Mouse (Mus musculus) embryonic facial prominence, embryonic 15.5 days (tissue): ENCODE results near the gene Dclre1c. TPM values are rescaled to one million over a fixed set of nuclear protein-coding genes. Genes with fewer than 3 reads are reported as not detected.
"Not testable (repeated sequence)": the region's sequence is repeated elsewhere in the genome, so short reads cannot be mapped to it uniquely, and the experiment has no call there.

Source experiments
- ATAC-seq: fragments of 200-750 bp; cut with Nextera tagmentation; 2 replicates; pipeline ENCODE4 v1.8.0; 2017; ENCODE audit warnings: low read depth, moderate TSS enrichment; ENCODE audit not compliant: insufficient number of reproducible peaks, low FRiP score, low TSS enrichment
- H3K27ac ChIP-seq: fragments of 300-500 bp; sonication (generic); replicated peaks from 2 replicates; pipeline ENCODE4 v1.5.1; 2015; ENCODE audit warnings: mild to moderate bottlenecking, inconsistent platforms
- H3K27me3 ChIP-seq: fragments of 300-500 bp; sonication (generic); 2 replicates; pipeline ENCODE4 v1.6.1; 2015; ENCODE audit warnings: inconsistent platforms
- H3K36me3 ChIP-seq: fragments of 300-500 bp; sonication (generic); 2 replicates; pipeline ENCODE4 v1.6.1; 2015; ENCODE audit warnings: mild to moderate bottlenecking, inconsistent platforms
- H3K4me1 ChIP-seq: fragments of 300-500 bp; sonication (generic); 2 replicates; pipeline ENCODE4 v1.6.1; 2015; ENCODE audit warnings: inconsistent platforms
- H3K4me2 ChIP-seq: fragments of 300-500 bp; sonication (generic); replicated peaks from 2 replicates; pipeline ENCODE4 v1.6.1; 2015; ENCODE audit warnings: mild to moderate bottlenecking, inconsistent platforms
- H3K4me3 ChIP-seq: fragments of 300-500 bp; sonication (generic); replicated peaks from 2 replicates; pipeline ENCODE4 v1.5.1; 2015; ENCODE audit warnings: mild to moderate bottlenecking, inconsistent platforms
- H3K9ac ChIP-seq: fragments of 300-500 bp; sonication (generic); 2 replicates; pipeline ENCODE4 v1.6.1; 2015; ENCODE audit warnings: inconsistent platforms
- H3K9me3 ChIP-seq: fragments of 300-500 bp; sonication (generic); replicated peaks from 2 replicates; pipeline ENCODE4 v1.6.1; 2016; ENCODE audit warnings: inconsistent platforms
- WGBS: fragments of 180-500 bp; shearing (Covaris S2); methylation state at CpG from one replicate; pipeline ENCODE4 v1.1.7; 2015; 5-methylcytosine and 5-hydroxymethylcytosine counted together
- polyA plus RNA-seq: library from polyadenylated mRNA; unstranded; fragments of >200 nt; fragmentation: Nextera tagmentation; extraction: Ambion mirVana; gene quantifications from 2 replicates; pipeline ENCODE4 v1.2.1, GENCODE M21; 2015

Gene Dclre1c
- 7.7 and 9.4 TPM in 2 replicates for polyA plus RNA-seq

DNA sequence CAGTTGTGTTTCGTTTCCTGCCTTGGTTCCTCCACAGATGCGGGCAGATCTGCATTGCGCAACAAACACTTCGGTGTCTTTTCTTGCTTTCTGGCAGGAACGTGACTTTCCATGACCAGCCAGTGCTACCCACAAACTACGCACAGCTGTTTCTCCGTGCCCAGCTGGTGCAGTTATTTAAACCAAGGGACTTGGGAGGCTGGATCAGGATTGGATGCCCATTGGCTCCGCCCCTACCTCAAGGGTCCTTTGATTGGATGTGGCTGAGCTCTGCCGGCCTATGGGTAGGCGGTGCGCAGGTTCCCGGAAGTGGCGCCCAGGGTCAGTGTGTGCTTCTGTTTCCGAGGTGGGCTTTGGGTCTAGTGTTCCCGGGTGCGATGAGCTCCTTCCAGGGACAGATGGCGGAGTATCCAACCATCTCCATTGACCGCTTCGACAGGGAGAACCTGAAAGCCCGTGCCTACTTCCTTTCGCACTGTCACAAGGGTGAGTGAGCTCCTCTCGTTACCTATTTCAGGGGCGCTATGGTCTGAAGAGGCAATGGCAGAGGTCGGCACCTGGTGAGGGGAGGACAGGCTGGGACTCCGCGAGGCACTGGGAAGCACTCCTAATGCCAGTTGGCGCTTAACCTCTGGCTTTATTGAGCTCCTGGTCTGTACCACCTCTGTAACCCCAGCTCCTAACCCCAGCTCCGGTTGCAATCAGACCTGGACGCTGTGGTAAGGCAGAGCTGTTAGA is at the start of gene Dclre1c:
TSS of gene Dclre1c (plus strand) at position 291 of the 738 bp plus-strand sequence.
- Histone ChIP-seq H3K9ac (peak within 1 kb of the TSS; percentile 44), H3K36me3 (no peaks in the 10 kb centered on the region; the same call in 1 of the 2 replicates), H3K9me3 (no peaks in the 10 kb centered on the region), H3K4me1 (peaks cover 13% of the 10 kb centered on the region; the same call in 1 of the 2 replicates), H3K27me3 (no peaks in the 10 kb centered on the region), H3K27ac (no peak within 1 kb of the TSS), H3K4me2 (peak within 1 kb of the TSS; percentile 97), H3K4me3 (peak within 1 kb of the TSS; percentile 67)
- ATAC-seq, result peak; percentile 93
- 1% methylated on average over 29 of the region's 29 CpGs for WGBS

DNA sequence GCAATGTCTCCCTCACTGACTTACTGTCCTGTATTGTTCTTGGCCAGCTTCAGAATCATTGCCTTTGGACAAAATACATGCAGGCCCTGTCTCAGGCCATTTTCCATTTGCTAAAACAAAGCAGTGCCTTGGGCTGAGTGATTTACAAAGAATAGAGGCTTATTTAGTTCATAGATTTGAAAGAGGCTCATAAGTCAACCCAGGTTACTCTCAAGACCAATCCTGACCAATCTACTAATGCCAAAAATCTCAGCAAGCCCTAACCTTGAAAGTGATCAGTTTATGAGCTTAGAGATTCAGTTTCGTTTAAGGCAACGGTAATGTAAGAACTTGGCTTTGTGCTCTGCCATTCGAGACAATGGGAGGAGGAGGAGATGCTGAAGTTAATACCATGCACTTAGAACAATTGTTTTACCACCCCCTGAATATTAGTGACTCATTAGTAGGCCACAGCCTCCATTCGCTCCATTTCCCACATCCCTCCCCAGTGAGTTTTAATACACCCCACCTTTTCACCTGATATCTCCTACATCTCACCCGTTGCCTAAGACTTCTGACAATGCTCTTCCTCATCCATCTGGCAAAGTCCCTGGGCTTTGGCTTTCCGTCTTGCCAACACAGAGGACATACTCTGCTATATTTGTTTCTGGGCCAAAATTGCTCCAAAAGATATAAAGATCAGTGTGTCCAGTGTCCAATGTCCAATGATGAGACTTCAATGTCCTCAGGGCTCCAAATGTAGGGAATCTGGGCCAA is 36.6 kb upstream of the Dclre1c start:
- no peak overlapping the region for H3K9ac ChIP-seq
- 71% methylated on average over 6 of the region's 6 CpGs for WGBS
- no peaks in the 10 kb centered on the region for H3K4me1 ChIP-seq
- no peak for ATAC-seq
- H3K27me3 ChIP-seq, result no peaks in the 10 kb centered on the region
- no peak overlapping the region for H3K27ac ChIP-seq
- no peak overlapping the region for H3K4me2 ChIP-seq
- no peak overlapping the region for H3K4me3 ChIP-seq
- H3K36me3 ChIP-seq, result no peaks in the 10 kb centered on the region
- no peaks in the 10 kb centered on the region for H3K9me3 ChIP-seq

DNA sequence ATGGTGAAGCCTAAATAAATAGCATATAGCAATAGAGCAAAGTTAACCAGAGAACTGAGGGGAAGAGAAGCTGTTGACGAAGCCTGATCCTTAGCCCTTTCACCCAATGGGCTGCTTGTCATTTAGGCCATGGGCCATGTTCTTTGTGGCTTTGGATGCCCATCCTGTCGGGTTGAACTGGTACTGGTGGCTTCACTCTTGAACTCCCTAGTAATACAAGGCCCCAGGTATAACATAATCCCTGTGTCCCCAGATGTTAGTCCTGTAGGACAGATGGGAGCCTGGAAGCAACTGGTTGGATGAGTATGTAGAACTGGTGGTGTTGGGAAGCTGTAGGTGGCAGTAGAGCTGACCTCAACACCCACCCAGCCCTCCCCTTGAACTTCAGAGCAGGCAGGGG is 32.0 kb upstream of the Dclre1c start:
- Histone ChIP-seq H3K9ac (no peak overlapping the region), H3K9me3 (no peaks in the 10 kb centered on the region), H3K4me3 (no peak overlapping the region), H3K27ac (no peak overlapping the region), H3K4me2 (no peak overlapping the region), H3K27me3 (no peaks in the 10 kb centered on the region), H3K4me1 (no peaks in the 10 kb centered on the region), H3K36me3 (no peaks in the 10 kb centered on the region)
- 76% methylated on average over 2 of the region's 2 CpGs for WGBS
- no peak for ATAC-seq

DNA sequence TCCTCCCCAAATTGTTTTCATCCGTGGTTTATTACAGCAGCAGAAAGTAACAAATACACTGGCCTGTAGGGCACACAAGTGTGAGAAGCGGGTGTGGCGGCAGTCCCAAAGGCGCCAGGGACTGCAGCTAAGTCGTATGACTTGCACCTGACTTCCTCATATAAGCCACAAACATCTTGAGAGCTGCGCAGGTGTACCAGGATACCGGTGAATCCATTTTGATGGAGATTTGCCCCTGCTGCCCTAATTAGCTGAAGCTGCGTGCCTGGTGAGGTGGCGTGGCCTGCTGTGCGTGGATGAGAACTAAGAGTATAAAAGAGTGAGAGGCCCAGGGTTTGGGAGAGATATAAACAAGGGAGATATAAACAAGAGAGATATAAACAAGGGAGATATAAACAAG is 26.8 kb upstream of the Dclre1c start, which contains the start of gene Olah:
TSS of gene Olah (minus strand) at position 101 of the 400 bp plus-strand sequence.
- not testable (repeated sequence) for H3K9ac ChIP-seq, H3K27me3 ChIP-seq, ATAC-seq, H3K27ac ChIP-seq, H3K9me3 ChIP-seq, H3K4me2 ChIP-seq, H3K36me3 ChIP-seq, H3K4me1 ChIP-seq, H3K4me3 ChIP-seq
- WGBS, result 64% methylated on average over 10 of the region's 10 CpGs

DNA sequence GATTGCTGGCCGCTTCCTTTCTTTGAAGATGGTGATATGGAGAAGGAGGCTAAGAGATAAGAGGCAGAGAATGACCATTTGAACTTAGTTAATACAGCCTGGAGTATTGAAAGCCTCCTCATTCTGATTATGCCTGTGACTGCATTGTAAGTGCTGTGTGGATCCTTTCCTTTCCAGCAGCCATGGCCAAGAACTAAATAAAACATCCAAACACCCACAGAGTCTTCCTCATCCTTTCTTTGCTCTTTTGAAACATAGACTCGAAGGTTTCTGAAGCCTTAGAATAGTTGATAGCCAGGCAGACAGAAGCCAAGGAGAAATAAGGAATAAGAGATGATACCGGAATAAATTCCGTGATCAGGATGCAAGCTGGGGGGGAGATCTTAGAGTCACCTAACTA is 17.9 kb upstream of the Dclre1c start:
- no peak for ATAC-seq
- no peak overlapping the region for H3K4me2 ChIP-seq
- H3K27ac ChIP-seq, result no peak overlapping the region
- no peak overlapping the region for H3K4me3 ChIP-seq
- H3K9ac ChIP-seq, result no peak overlapping the region
- no peaks in the 10 kb centered on the region for H3K4me1 ChIP-seq
- H3K36me3 ChIP-seq, result no peaks in the 10 kb centered on the region
- 86% methylated on average over 4 of the region's 4 CpGs for WGBS
- H3K9me3 ChIP-seq, result no peaks in the 10 kb centered on the region
- no peaks in the 10 kb centered on the region for H3K27me3 ChIP-seq

DNA sequence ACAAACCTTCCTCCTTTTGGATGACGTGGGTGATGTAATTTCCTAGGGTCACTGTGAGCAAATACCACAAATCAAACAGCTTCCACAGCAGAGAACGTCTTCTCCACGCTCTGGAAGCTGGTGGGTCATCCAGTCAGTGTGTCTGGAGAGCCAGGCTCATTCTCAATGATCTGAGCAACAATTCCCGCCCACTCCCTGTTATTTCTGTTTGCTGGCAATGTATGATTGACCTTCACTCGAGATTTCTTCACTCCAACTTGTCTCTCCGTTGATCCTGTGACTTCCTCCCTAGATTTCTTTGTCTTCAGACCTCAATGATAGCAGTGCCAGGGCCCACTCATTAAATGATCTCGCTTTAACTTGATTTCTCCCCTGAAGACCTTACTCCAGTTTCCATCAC is 16.2 kb upstream of the Dclre1c start:
- H3K4me1 ChIP-seq, result no peaks in the 10 kb centered on the region
- no peaks in the 10 kb centered on the region for H3K9me3 ChIP-seq
- no peaks in the 10 kb centered on the region for H3K36me3 ChIP-seq
- no peaks in the 10 kb centered on the region for H3K27me3 ChIP-seq
- WGBS, result 74% methylated on average over 7 of the region's 7 CpGs
- ATAC-seq, result no peak
- H3K4me2 ChIP-seq, result no peak overlapping the region
- H3K4me3 ChIP-seq, result no peak overlapping the region
- no peak overlapping the region for H3K9ac ChIP-seq
- H3K27ac ChIP-seq, result no peak overlapping the region

DNA sequence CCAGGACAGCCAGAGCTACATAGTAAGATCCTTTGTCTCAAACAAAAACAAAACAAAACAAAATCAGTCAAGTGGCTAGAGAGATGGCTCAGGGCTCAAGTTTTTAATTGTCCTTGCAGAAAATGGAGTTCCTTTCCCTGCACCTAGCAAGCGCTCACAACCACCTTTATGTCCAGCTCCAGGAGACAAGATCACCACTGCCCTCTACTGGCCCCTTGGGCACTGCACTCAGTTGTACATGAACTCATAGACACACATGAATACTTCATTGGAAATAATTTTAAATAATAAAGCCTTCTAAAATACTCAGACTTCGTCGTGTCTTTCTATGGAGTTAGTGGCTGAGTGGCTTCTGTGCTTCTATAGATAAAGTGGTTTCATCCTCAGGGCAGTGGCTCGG is 9.7 kb upstream of the Dclre1c start:
- Histone ChIP-seq H3K27ac (no peak overlapping the region), H3K9ac (no peak overlapping the region), H3K36me3 (no peaks in the 10 kb centered on the region), H3K4me2 (no peak overlapping the region), H3K4me1 (peaks cover 5% of the 10 kb centered on the region; the same call in 1 of the 2 replicates), H3K9me3 (no peaks in the 10 kb centered on the region), H3K4me3 (no peak overlapping the region), H3K27me3 (0 out of 2 replicates have a peak, but pooled peaks cover 3% of the 10 kb centered on the region)
- WGBS, result 36% methylated on average over 4 of the region's 4 CpGs
- no peak for ATAC-seq

DNA sequence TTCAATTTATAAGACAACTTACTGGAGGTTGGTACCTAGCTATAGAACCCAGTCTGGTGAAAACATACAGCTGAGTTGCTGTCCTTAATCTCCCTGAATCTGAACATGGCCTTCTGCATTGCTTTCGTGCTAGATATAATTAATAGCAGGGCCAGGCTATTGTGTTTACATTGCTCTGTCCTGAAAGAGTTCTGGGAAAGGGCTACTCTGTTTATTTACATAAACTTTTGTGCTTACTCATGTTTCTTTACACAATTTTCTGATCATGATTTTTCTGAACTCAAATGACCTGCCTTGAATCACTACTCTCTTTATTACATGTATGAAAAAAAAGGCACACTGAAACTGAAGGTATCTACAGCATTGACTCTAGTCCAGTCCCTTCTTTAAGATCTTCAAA is 8.3 kb upstream of the Dclre1c start:
- Histone ChIP-seq H3K4me3 (no peak overlapping the region), H3K27me3 (0 out of 2 replicates have a peak, but pooled peaks cover 3% of the 10 kb centered on the region), H3K27ac (no peak overlapping the region), H3K36me3 (no peaks in the 10 kb centered on the region), H3K4me1 (peaks cover 5% of the 10 kb centered on the region; the same call in 1 of the 2 replicates), H3K9ac (no peak overlapping the region), H3K9me3 (no peaks in the 10 kb centered on the region), H3K4me2 (no peak overlapping the region)
- no peak for ATAC-seq
- 28% methylated on average over 1 of the region's 1 CpGs for whole genome bisulfite sequencing

DNA sequence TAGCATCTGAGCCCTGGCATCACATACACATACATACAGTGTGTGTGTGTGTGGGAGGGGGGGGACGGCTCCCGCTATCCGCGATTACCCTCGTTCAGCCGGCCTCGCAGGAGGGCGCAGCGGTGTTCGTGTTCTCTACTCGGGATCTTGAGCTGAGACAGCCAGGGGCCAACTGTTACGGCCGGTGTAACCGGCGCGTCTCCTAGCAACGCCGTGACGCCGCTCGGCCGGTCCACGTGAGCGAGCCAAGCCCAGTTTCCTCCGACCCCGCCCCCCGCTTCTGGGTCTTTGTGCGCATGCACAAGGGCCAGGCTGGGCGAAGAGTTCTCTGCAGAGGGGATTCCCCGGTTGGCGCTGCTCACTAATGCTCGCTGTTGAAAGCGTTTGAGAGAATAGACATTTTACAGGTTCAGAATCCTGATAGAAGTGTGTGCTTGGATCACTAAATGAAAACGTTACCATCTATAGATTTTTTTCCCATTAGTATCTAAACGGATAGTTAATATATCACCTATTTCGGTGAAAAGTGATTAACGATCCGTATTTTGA is 5.0 kb upstream of the Dclre1c start:
- no peak overlapping the region for H3K27ac ChIP-seq
- H3K4me1 ChIP-seq, result peaks cover 9% of the 10 kb centered on the region
- H3K4me2 ChIP-seq, result peak overlapping the region; percentile 71
- peak overlapping the region; percentile 58 for H3K4me3 ChIP-seq
- ATAC-seq, result peak; percentile 92
- H3K9me3 ChIP-seq, result no peaks in the 10 kb centered on the region
- 2% methylated on average over 38 of the region's 38 CpGs for WGBS
- no peaks in the 10 kb centered on the region for H3K36me3 ChIP-seq
- H3K9ac ChIP-seq, result peak overlapping the region; percentile 2; the same call in 1 of the 2 replicates
- H3K27me3 ChIP-seq, result 0 out of 2 replicates have a peak, but pooled peaks cover 3% of the 10 kb centered on the region

DNA sequence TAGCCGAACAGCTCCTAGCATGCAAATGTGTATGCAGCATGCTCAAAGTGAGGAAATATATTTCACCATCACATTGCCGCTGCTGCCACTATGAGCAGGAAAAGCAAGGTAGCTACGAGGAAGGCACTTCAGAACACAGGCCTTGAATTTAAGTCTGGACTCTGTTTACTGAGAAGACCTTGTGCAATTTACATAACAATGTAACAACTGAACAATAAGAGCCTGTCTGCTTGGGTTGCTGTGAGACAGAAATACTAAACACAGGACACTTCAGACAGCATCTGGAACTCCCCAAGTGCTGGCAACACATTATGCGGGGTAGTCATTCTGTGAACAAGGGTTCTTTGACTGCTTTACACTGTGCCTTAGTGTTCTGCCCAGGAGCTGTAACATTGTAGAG is 3.8 kb upstream of the Dclre1c start:
- Histone ChIP-seq H3K4me2 (no peak overlapping the region), H3K9me3 (no peaks in the 10 kb centered on the region), H3K27me3 (0 out of 2 replicates have a peak, but pooled peaks cover 3% of the 10 kb centered on the region), H3K4me3 (no peak overlapping the region), H3K4me1 (peaks cover 18% of the 10 kb centered on the region), H3K27ac (no peak overlapping the region), H3K36me3 (no peaks in the 10 kb centered on the region), H3K9ac (no peak overlapping the region)
- no peak for ATAC-seq
- WGBS, result 54% methylated on average over 4 of the region's 4 CpGs

DNA sequence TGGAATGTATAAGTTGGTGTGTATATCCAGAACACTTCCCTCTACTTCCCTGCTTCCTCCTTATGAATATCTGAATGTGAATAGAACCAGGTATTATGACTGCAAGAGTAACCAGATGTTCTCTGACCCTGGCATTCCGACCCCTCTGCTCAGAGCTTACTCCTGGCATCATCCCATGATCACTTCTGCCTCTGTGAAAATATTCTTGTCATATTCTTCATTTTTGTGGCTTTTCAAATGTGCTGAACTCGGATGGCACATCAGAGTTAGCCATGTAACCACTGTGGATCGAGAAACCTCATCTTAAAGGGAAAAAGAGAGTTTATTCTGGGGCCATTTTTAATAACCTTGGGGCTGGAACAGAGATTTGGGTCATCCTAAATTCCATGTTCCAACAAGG is 1.4 kb upstream of the Dclre1c start, which contains the start of gene Meig1:
TSS of gene Meig1 (minus strand) at position 101 of the 400 bp plus-strand sequence.
- WGBS, result 62% methylated on average over 3 of the region's 3 CpGs
- Histone ChIP-seq H3K4me2 (peak within 1 kb of the TSS; percentile 97), H3K27ac (no peak within 1 kb of the TSS), H3K9ac (no peak within 1 kb of the TSS), H3K4me3 (no peak within 1 kb of the TSS), H3K4me1 (peaks cover 18% of the 10 kb centered on the region), H3K36me3 (no peaks in the 10 kb centered on the region; the same call in 1 of the 2 replicates), H3K9me3 (no peaks in the 10 kb centered on the region), H3K27me3 (0 out of 2 replicates have a peak, but pooled peaks cover 3% of the 10 kb centered on the region)
- ATAC-seq, result no peak
